Mouse (Mus musculus): ENCODE data around the gene Cct2. TPM values are rescaled to one million over a fixed set of nuclear protein-coding genes. Genes with fewer than 3 reads are reported as not detected.

The Cct2 gene
- total RNA-seq (2023; ENCODE audit: inconsistent age), result 264 to 279 TPM (median 272 TPM) in 4 replicates

DNA sequence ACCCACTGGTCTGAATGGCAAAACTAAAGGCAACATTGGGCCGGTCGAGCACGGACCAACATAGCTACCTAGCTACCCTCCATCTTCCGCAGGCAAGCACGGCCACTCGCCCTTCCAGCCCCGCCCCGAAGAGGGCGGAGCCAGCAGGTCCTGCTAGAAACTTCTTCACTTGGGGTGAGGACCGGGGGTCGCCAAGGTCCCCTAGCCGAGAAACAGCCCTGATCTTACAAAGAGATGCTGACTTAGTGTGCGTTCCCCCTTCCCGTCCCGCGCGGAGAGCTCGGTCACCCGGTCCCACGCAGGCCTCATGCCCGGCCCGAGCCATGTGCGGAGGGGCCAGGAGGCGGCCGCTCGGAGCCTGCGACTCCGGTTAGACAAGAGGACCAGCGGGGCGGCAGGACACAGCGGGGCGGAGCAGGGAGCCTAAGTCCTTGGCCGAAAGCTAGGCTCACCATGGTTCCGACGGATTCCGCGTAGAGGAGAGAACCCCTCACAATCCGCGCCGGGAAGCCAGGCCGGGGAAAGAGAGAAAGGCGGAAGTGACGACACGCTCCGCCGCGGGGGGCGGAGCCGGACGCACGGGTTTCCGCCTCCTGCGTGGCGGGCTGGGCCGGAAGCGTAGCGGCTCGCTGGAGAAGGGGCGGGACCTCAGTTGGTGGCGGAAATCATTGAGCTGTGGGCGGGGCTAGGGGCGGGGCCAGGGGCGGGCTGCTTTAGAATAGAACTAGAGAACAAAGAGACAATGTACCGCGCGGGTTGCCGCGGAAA lies at the start of gene Cct2:
TSS of gene Cct2 (minus strand) at position 561 of the 768 bp plus-strand sequence.

GRCm38 (mm10) chr10:117045175-117046056 lies 18.2 kb downstream of the Cct2 start, which contains the start of gene Lrrc10:
Gene Lrrc10 (plus strand): TSS chr10:117045341.

Other genes with a start within 250 kb of the Cct2 start
- gene Myrfl, start 166.9 kb downstream of the Cct2 start, total RNA-seq (2023; ENCODE audit: inconsistent age), result 0.15 to 0.16 TPM in 2 of 4 replicates, not detected in the others
- gene Rab3ip, start 113.0 kb downstream of the Cct2 start, total RNA-seq (2023; ENCODE audit: inconsistent age), result 34.1 to 49.0 TPM (median 41.6 TPM) in 4 replicates
- gene Gm10271, start 91.2 kb downstream of the Cct2 start, total RNA-seq (2023; ENCODE audit: inconsistent age), result not detected in 4 replicates
- gene Best3, start 77.5 kb downstream of the Cct2 start, total RNA-seq (2023; ENCODE audit: inconsistent age), result not detected in 4 replicates
- not detected in 4 replicates for gene Lrrc10, start 18.5 kb downstream of the Cct2 start, total RNA-seq (2023; ENCODE audit: inconsistent age)
- 22.9 to 28.8 TPM (median 27.1 TPM) in 4 replicates for gene Frs2, start 84.7 kb upstream of the Cct2 start, total RNA-seq (2023; ENCODE audit: inconsistent age)
- 115 to 130 TPM (median 118 TPM) in 4 replicates for gene Yeats4, start 160.7 kb upstream of the Cct2 start, total RNA-seq (2023; ENCODE audit: inconsistent age)
- gene 9530003J23Rik, start 174.9 kb upstream of the Cct2 start, total RNA-seq (2023; ENCODE audit: inconsistent age), result not detected in 4 replicates
- 6.7 to 9.9 TPM (median 8.3 TPM) in 4 replicates for gene Lyz2, start 218.5 kb upstream of the Cct2 start, total RNA-seq (2023; ENCODE audit: inconsistent age)
- gene Lyz1, start 229.1 kb upstream of the Cct2 start, total RNA-seq (2023; ENCODE audit: inconsistent age), result 0.58 to 0.96 TPM (median 0.58 TPM) in 3 of 4 replicates, not detected in the other

Measured in B cell, adult (primary cell).